Mouse (Mus musculus) liver, adult 10 weeks (tissue): ENCODE data around the gene Mob4. TPM values are rescaled to one million over a fixed set of nuclear protein-coding genes. Genes with fewer than 3 reads are reported as not detected.

Experiments
- polyA plus RNA-seq: library from polyadenylated mRNA; stranded (reverse); fragments of 350-450 nt; fragmentation: Illumina TruSeq; extraction: RNeasy Lipid Tissue Mini Kit (QIAGEN cat#74804); gene quantifications from one replicate; pipeline ENCODE4 v1.2.3, GENCODE M21; 2014; ENCODE audit warnings: low read depth, low replicate concordance

Mob4 gene
- 74.7 TPM for polyA plus RNA-seq

GRCm38 (mm10) chr1:55130943-55131401, at the start of gene Mob4:
Gene Mob4, plus strand, starts transcription at chr1:55131231.

DNA sequence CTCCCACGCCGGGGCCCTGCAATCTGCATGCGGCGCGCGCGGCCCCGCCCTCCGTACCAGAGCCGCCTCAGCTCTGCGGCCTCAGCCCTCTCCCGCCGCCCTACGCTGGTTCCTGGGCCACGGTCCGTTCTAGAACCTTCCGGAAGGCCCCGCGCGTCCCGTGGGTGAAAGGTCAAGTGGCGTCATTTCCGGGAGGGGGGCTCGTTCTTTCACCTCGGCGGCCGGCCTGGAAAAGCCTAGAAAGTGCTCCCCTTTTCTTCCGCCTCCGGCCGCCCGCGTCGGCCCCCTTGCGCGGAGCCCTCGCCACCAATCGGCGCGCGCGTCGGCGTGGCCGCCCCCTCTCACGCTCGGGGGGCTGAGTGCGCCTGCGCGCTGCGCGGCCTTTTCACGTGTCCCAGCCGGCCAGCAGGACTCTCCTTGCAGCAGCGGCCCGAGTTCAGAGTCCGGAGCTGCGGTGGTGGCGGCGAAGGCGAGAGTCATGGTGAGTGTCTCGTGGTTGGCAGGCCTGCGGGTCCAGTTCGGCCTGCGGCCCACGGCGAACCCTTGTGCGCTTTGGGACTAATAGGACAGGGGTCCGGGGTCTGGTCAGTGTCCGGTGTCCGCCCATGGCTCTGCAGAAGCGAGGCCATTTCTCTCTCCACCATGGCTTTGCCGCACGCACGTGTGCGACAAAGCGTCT, 43.0 kb upstream of the Mob4 start, which contains the start of the genes Hspe1 and Hspd1:
Gene Hspe1, plus strand, starts transcription at position 201 of the 679 bp plus-strand sequence.
Gene Hspd1, minus strand, starts transcription at position 312 of the 679 bp plus-strand sequence.

Other genes with a start within 250 kb of the Mob4 start
- 6.6 TPM for gene Ankrd44, start 204.8 kb upstream of the Mob4 start, polyA plus RNA-seq
- gene Sf3b1, start 103.8 kb upstream of the Mob4 start, polyA plus RNA-seq = 99.0 TPM
- 53.2 TPM for gene Coq10b, start 78.5 kb upstream of the Mob4 start, polyA plus RNA-seq
- 481 TPM for gene Hspe1, start 43.1 kb upstream of the Mob4 start, polyA plus RNA-seq
- gene Hspd1, start 43.0 kb upstream of the Mob4 start, polyA plus RNA-seq = 811 TPM
- gene Rftn2, start 95.6 kb downstream of the Mob4 start, polyA plus RNA-seq = 0.24 TPM
- gene Mars2, start 105.9 kb downstream of the Mob4 start, polyA plus RNA-seq = 1.2 TPM
- not detected for gene Boll, start 232.2 kb downstream of the Mob4 start, polyA plus RNA-seq